Mouse (Mus musculus): ENCODE data around the gene Serpina3c. TPM values are rescaled to one million over a fixed set of nuclear protein-coding genes. Genes with fewer than 3 reads are reported as not detected.

Gene Serpina3c
- polyA plus RNA-seq (2015; fragmentation: Nextera tagmentation; extraction: Ambion mirVana) = not detected in 2 replicates

DNA sequence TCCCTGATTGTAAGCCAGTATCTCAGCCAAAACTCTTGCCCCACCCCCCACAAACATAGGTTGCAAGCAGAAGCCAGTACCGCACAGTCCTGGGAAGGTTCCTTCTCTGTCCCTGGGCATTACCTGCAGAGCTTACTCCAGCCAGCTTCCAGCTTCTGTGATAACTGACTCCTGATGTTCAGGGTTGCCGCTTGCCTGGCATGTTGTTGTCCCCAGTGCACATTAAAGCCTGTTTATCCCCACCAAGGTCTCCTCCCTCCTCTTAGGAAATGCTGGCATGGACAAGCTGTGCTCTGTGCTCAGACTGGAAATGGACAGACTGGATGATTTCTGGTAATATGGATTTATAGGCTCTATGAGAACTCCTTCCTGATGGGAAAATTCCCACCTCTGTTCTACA lies at the start of gene Serpina3c:
Serpina3c (minus strand) TSS at position 215 of the 400 bp plus-strand sequence.
- ATAC-seq (ENCODE audit: low FRiP score, low read depth) = no peak

DNA sequence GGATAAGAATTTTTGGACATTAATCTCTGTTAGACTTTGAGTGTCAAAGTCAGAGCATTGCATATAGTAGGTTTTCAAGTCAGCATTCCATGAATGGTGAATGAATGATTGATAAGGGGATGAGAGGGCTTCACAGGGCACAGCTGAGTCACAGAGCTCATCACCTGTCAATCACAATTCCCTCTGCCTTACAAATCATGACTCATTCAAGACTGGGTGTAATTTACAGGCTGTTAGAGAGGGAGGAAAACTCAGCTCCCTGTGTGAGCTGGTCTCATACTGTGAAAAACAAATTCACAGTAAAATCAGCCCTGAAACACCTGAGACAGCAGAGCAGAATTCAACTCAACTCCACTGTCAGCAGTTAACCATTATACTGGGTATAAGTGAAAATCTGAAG lies 37.2 kb upstream of the Serpina3c start:
- Histone ChIP-seq H3K9ac (no peak overlapping the region), H3K9me3 (no peaks in the 10 kb centered on the region), H3K36me3 (no peaks in the 10 kb centered on the region), H3K27me3 (no peaks in the 10 kb centered on the region), H3K27ac (no peak overlapping the region), H3K4me3 (no peak overlapping the region), H3K4me1 (no peaks in the 10 kb centered on the region), H3K4me2 (replicated peaks) (no peak overlapping the region)
- no peak for ATAC-seq (ENCODE audit: low FRiP score, low read depth)

More for the DNA sequence above, at the start of gene Serpina3c:
- no peak within 1 kb of the TSS for H3K9ac ChIP-seq
- no peaks in the 10 kb centered on the region for H3K4me1 ChIP-seq
- H3K4me3 ChIP-seq = no peak within 1 kb of the TSS
- no peaks in the 10 kb centered on the region for H3K36me3 ChIP-seq
- peaks cover 5% of the 10 kb centered on the region; the same call in 1 of the 2 replicates for H3K9me3 ChIP-seq
- H3K27ac ChIP-seq = no peak within 1 kb of the TSS
- no peaks in the 10 kb centered on the region for H3K27me3 ChIP-seq
- 87% methylated on average over 2 of the region's 2 CpGs for WGBS
- H3K4me2 ChIP-seq (replicated peaks) = no peak within 1 kb of the TSS

DNA sequence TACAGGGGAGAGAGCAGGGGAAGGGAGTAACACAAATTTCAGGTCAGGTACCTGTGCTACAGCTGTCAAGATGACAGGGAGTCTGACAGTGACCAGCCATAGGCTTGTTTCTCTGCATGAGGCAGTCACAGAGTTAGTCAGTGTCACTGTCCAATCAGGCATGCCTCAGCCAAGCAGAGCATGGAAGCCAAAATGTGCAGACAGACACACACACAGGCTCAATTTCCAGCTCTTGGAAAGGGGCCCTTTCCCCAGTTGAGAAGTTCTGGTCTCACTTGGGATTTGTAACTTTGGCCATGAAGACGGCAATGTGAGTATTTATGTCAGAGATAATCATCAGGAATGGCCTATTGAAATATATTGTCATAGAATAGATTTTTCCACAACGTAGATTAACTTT lies 35.6 kb upstream of the Serpina3c start:
- Histone ChIP-seq H3K27me3 (no peaks in the 10 kb centered on the region), H3K9ac (no peak overlapping the region), H3K27ac (no peak overlapping the region), H3K4me1 (no peaks in the 10 kb centered on the region), H3K36me3 (no peaks in the 10 kb centered on the region), H3K4me2 (replicated peaks) (no peak overlapping the region), H3K4me3 (no peak overlapping the region), H3K9me3 (no peaks in the 10 kb centered on the region)
- no peak for ATAC-seq (ENCODE audit: low FRiP score, low read depth)
- WGBS = 82% methylated on average over 2 of the region's 2 CpGs

DNA sequence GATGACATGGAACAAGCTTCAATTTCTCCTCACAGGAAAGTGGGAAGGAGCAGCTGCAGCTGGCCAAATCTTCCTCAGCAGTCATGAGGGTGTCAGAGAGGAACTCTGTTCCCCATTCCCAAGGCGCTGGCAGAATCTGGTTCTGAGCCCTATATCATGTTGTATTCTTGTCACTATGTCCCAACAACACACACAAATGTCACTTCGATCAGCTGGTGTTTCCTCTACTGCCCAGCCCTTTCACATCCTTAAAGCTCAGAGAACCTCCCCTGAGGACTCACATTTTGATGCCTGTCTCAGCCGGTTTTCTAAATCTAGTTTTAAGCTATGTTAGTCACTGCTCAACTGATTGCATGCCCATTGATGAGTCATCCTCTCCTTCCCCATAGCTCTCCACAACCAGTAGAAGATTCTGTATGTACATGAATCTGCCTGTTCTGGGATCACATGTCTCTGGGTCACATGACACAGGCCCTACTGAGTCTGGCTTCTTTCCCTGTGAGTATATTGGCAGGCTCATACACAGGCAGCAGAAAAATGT lies 32.4 kb upstream of the Serpina3c start:
- Histone ChIP-seq H3K9me3 (no peaks in the 10 kb centered on the region), H3K27me3 (no peaks in the 10 kb centered on the region), H3K4me1 (no peaks in the 10 kb centered on the region), H3K36me3 (no peaks in the 10 kb centered on the region), H3K4me2 (replicated peaks) (no peak overlapping the region), H3K4me3 (no peak overlapping the region), H3K27ac (no peak overlapping the region), H3K9ac (no peak overlapping the region)
- 78% methylated on average over 3 of the region's 3 CpGs for WGBS
- no peak for ATAC-seq (ENCODE audit: low FRiP score, low read depth)

DNA sequence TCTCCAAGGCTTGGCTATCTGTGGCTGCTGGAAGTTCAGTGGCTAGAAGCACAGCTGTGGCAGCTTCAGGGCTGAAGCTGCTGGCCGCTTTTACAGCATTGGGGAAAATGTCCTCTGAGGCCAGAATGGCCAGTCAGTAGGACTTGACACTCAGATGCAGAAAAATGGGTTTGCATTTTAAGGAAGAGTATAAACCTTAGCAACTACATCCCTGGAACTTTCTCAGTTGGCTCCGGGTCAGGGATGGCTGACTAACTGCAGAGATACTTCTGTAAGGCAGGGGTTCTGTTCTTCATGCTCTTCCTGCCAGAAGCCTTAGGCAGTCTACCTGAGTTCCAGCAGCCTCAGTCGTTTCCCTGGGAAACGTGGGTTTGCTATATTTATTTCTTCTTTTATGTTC lies 31.4 kb upstream of the Serpina3c start:
- H3K4me3 ChIP-seq = no peak overlapping the region
- H3K9me3 ChIP-seq = no peaks in the 10 kb centered on the region
- H3K9ac ChIP-seq = no peak overlapping the region
- no peaks in the 10 kb centered on the region for H3K27me3 ChIP-seq
- H3K36me3 ChIP-seq = no peaks in the 10 kb centered on the region
- no peaks in the 10 kb centered on the region for H3K4me1 ChIP-seq
- 56% methylated on average over 4 of the region's 4 CpGs for WGBS
- no peak for ATAC-seq (ENCODE audit: low FRiP score, low read depth)
- H3K27ac ChIP-seq = no peak overlapping the region
- H3K4me2 ChIP-seq (replicated peaks) = no peak overlapping the region

DNA sequence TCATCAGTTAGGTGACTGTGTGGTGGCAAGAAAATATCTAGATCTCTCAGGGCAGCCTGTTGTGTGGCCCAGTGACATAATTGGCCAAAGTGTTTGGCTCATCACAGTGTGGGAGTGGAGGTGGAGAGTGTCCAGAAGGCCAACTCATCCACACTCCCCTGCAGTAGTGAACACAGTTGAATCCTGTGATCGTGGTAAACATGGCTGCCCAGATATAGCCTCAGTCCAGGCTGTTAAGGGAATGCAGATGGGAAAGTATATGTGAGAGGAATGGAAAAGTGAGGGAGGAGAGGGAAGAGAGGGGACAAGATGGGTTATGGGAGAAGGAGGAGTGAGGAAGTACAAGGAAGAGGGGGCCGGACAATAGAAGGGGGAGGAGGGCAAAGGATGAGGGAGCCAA lies 25.3 kb upstream of the Serpina3c start:
- WGBS = 79% methylated on average over 2 of the region's 2 CpGs
- Histone ChIP-seq H3K27me3 (no peaks in the 10 kb centered on the region), H3K27ac (no peak overlapping the region), H3K36me3 (no peaks in the 10 kb centered on the region), H3K4me2 (replicated peaks) (no peak overlapping the region), H3K4me1 (no peaks in the 10 kb centered on the region), H3K9me3 (no peaks in the 10 kb centered on the region), H3K4me3 (no peak overlapping the region), H3K9ac (no peak overlapping the region)
- ATAC-seq (ENCODE audit: low FRiP score, low read depth) = no peak

DNA sequence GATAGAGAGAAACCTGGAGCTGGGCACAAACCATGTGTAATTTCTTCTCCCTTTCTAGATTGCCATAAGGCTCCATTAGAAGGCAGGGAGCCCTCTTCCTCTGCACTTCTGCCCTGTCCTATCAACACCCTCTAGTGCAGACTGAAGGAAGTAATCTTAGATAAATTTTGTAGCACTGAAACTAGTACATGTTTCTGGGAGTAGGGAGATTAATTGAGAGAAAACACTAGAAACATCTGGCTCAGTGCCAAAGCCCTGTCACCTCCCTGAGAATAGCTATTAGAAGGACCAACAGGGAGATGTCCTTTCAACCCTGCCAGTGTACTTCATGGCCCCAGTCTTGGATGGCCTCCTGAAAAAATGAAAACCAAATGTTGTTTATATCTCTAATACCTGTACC lies 24.9 kb upstream of the Serpina3c start:
- Histone ChIP-seq H3K36me3 (no peaks in the 10 kb centered on the region), H3K27ac (no peak overlapping the region), H3K9me3 (no peaks in the 10 kb centered on the region), H3K9ac (no peak overlapping the region), H3K4me2 (replicated peaks) (no peak overlapping the region), H3K4me1 (no peaks in the 10 kb centered on the region), H3K4me3 (no peak overlapping the region), H3K27me3 (no peaks in the 10 kb centered on the region)
- ATAC-seq (ENCODE audit: low FRiP score, low read depth) = no peak

DNA sequence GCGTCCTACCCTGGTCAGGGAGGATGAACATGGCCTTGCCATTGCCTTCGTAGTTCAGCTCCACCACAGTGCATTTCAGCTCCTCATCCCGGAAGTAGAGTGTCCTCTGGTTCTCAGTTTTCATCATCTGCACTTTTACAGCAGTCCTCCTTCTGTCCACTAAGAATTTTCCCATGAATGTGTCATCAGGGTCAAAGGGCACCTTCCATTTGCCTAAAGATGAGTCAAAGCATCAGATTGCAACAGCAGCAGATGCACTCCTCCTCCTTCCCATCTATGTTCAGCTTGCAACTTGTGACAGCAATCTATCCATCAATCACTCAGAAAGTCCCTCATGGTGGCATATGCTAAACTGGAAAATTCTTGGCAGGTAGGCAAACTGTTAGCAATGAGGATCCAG lies 22.0 kb upstream of the Serpina3c start:
- no peaks in the 10 kb centered on the region for H3K4me1 ChIP-seq
- no peak overlapping the region for H3K4me3 ChIP-seq
- H3K27ac ChIP-seq = no peak overlapping the region
- no peaks in the 10 kb centered on the region for H3K36me3 ChIP-seq
- no peak overlapping the region for H3K9ac ChIP-seq
- 77% methylated on average over 3 of the region's 3 CpGs for WGBS
- no peak for ATAC-seq (ENCODE audit: low FRiP score, low read depth)
- H3K9me3 ChIP-seq = no peaks in the 10 kb centered on the region
- H3K4me2 ChIP-seq (replicated peaks) = no peak overlapping the region
- H3K27me3 ChIP-seq = no peaks in the 10 kb centered on the region

DNA sequence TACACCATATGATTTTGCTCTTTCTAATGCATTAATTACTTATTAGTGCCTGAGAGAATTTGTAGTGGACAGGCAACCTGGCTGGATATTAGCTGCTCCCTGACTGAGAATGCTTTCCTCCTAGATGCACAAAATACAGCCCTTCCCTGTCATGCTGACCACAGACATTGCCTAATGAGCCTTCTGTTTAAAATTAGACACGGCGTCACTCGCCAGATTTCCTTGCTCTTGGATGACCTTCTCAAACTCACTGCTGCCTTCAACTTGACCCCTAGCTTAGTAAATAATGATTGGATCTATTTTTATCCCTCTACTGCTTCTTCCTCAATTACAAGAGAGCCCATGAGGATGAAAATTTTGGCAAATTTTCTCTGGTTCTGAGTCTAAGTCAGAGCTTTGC lies 21.1 kb upstream of the Serpina3c start:
- WGBS = 56% methylated on average over 3 of the region's 3 CpGs
- no peak overlapping the region for H3K4me3 ChIP-seq
- no peaks in the 10 kb centered on the region for H3K4me1 ChIP-seq
- H3K27me3 ChIP-seq = no peaks in the 10 kb centered on the region
- no peak overlapping the region for H3K27ac ChIP-seq
- H3K9ac ChIP-seq = no peak overlapping the region
- no peaks in the 10 kb centered on the region for H3K36me3 ChIP-seq
- no peak overlapping the region for H3K4me2 ChIP-seq (replicated peaks)
- no peak for ATAC-seq (ENCODE audit: low FRiP score, low read depth)
- H3K9me3 ChIP-seq = no peaks in the 10 kb centered on the region

DNA sequence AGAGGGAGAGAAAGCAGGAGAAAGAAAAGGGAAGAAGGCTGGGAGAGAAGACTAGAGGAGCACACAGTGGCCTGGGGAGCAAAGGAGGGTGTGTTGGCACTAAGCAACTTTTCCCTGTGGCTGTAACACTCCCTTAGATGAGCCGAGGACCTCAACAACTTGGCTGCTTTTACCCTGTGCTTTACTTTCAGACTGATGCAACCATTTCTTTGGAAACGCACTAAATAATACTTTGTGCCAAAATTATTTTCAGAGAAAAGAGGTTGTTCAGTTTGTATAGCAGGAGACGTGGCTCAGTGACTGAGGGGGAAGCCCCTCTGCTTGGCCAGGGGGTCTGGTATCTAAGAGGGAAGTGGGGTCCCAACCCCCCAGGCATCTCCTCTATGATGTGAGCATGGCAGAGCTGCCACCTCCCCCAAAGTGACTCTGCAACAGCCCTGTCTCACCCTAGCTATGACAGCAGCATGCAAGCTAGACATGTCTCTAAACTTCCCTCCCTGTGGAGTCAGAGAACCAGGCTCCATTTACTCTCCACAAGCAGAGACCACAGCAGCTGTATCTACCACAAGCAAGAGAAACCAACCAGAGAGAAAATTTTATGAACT lies 527 bp downstream of the Serpina3c start:
- H3K27me3 ChIP-seq = no peaks in the 10 kb centered on the region
- no peaks in the 10 kb centered on the region for H3K36me3 ChIP-seq
- WGBS = 78% methylated on average over 3 of the region's 3 CpGs
- no peak overlapping the region for H3K4me2 ChIP-seq (replicated peaks)
- H3K27ac ChIP-seq = no peak overlapping the region
- H3K9me3 ChIP-seq = peaks cover 5% of the 10 kb centered on the region; the same call in 1 of the 2 replicates
- no peak overlapping the region for H3K9ac ChIP-seq
- no peak overlapping the region for H3K4me3 ChIP-seq
- no peaks in the 10 kb centered on the region for H3K4me1 ChIP-seq
- ATAC-seq (ENCODE audit: low FRiP score, low read depth) = no peak

DNA sequence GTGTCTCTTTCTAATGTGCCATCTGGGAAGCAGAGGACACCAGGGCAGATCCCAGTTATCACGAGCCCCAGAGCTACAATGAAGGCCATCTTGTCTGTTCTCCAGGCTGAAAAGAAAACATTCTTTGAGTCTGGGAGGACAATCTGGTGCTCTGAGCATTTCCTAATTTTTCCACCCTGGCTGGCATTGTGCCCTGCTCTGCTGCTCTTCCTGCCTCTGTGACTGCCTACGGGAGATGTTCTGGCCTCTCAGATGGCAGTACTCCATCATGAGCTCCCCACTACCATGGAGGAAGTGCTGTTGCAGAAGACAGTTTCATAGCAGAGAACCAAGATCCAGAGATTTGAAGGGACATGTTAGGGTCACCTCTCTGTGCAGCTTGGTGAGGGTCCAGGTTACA lies 1.7 kb downstream of the Serpina3c start:
- 82% methylated on average over 2 of the region's 2 CpGs for WGBS

DNA sequence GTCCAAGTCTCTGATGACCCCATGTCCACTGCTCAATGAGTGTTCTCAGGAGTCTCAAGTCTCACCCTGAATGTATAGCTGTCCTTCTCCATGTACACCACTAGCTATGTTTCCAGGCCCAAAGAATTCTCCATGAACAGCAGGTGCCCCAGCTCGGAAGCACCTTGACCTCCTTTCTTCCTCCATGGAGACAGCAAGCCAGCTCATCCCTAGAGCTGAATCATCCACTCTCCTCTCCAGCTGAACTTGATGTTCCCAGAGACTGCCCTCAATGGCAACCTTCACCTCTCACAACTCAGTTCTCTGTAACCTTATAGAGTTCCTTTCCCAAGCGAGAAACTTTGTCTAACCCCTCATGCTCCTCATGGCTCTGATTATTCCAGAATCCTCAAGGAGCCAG lies 8.1 kb downstream of the Serpina3c start:
- ATAC-seq (ENCODE audit: low FRiP score, low read depth) = no peak
- no peaks in the 10 kb centered on the region for H3K36me3 ChIP-seq
- 87% methylated on average over 2 of the region's 2 CpGs for WGBS

More for the DNA sequence above, 1.7 kb downstream of the Serpina3c start:
- Histone ChIP-seq H3K27ac (no peak overlapping the region), H3K9me3 (peaks cover 5% of the 10 kb centered on the region; the same call in 1 of the 2 replicates), H3K36me3 (no peaks in the 10 kb centered on the region), H3K27me3 (no peaks in the 10 kb centered on the region), H3K9ac (no peak overlapping the region), H3K4me1 (no peaks in the 10 kb centered on the region), H3K4me3 (no peak overlapping the region), H3K4me2 (replicated peaks) (no peak overlapping the region)
- ATAC-seq (ENCODE audit: low FRiP score, low read depth) = no peak

DNA sequence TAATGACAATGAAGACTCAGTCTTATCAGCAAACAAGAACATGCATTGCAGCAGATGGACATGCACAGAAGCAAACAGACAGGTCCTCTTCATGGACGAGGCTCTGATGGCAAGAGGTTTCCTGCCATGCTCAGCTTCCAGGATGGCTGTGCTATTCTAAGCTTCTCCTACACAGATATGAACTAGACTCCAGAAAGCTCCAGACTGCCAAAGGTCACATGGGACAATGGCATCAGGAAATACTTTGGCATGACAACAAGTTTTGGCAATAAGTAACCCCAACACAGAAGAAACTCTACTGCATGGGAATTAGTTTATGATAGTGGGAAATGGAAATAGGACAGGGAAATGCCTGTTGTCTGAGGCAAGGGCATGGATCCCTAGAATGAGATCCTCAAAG lies 10.4 kb downstream of the Serpina3c start:
- H3K4me3 ChIP-seq = no peak overlapping the region
- 67% methylated on average over 1 of the region's 1 CpGs for WGBS

More for the DNA sequence above, 8.1 kb downstream of the Serpina3c start:
- Histone ChIP-seq H3K4me3 (no peak overlapping the region), H3K27ac (no peak overlapping the region), H3K9me3 (no peaks in the 10 kb centered on the region), H3K9ac (no peak overlapping the region), H3K4me2 (replicated peaks) (no peak overlapping the region), H3K27me3 (no peaks in the 10 kb centered on the region), H3K4me1 (no peaks in the 10 kb centered on the region)

More for the DNA sequence above, 10.4 kb downstream of the Serpina3c start:
- Histone ChIP-seq H3K27ac (no peak overlapping the region), H3K27me3 (no peaks in the 10 kb centered on the region), H3K9me3 (no peaks in the 10 kb centered on the region), H3K9ac (no peak overlapping the region), H3K4me1 (no peaks in the 10 kb centered on the region), H3K36me3 (no peaks in the 10 kb centered on the region), H3K4me2 (replicated peaks) (no peak overlapping the region)
- no peak for ATAC-seq (ENCODE audit: low FRiP score, low read depth)

Data from limb, embryonic 13.5 days (tissue).